Mouse (Mus musculus): ENCODE data around the gene Gm28230.

Gene Gm28230

DNA sequence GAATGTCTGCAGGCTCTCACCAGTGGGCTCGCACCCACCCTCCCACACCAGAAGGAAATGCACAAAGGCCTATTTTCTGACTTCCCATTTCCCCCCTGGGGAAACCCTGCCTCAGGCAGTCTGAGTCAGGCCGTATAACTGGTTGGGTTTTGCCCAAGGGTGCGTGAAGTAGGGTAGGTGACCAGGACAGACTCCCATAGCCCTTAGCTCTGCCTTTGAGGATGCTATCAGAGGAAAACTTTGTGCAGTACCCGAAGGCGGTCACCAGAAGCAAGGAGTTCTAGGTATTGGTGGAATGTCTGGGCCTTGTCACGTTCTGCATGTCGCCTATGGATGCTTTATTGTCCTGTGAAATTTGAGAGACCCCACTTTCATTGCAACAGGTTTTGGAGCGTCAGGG is 3.6 kb upstream of the Gm28230 start:
- no peak for DNase-seq (ENCODE audit: low read depth, low spot score)

DNA sequence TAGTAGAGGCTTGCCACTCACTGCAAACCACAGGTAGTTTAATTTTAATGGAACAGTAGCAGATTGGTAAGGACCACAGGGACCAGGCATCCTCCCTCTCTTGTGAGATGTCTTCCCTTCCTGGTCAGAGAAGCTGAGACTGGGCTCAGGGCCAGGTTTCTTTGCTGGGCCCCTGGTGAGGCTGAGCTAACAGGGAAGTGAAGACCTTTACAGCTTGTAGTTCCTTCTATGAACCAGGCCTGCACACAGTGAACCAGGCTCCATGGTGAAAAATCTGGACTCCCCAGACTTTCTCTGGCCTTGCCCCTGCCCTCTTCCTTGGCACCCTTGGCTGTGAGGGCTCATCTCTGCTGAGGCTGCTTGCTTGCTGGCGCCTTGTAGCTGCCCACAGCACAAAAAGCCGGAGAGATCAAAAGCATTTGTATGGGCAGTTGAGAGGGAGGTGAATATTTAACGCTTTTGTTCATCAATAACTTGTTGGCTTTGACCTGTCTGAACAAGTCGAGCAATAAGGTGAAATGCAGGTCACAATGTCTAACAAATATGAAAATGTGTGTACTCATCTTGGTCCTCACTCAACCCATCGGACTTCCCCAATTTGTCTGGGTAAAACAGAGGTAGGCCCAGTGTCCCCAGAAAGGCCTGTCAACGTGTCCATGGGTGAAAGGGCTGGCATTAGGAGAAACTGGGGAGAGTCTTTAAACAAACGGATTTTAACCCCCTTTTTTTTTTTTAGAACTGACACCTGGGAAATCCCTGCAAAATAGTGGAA is 2.1 kb upstream of the Gm28230 start:
- no peak for DNase-seq (ENCODE audit: low read depth, low spot score)

DNA sequence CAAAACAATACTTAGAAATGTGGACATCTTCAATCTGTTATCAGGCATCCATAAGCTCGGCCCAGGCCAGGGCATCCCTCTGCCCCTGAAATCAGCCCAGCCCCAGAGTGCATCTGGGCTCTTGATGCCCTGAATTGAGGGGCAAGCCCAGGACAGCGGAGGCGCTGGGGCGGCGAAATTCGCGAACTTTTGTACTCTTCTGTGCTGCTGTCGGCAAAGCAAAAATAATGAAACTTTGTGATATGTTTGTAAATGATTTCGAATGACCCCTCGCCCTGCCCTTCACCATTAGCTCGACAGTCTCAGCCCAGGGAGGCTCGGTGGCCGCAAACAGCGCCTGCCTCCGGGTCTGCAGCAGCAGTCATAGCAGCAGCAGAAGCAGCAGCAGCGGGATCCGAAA is 1.4 kb upstream of the Gm28230 start:
- DNase-seq (ENCODE audit: low read depth, low spot score): no peak

DNA sequence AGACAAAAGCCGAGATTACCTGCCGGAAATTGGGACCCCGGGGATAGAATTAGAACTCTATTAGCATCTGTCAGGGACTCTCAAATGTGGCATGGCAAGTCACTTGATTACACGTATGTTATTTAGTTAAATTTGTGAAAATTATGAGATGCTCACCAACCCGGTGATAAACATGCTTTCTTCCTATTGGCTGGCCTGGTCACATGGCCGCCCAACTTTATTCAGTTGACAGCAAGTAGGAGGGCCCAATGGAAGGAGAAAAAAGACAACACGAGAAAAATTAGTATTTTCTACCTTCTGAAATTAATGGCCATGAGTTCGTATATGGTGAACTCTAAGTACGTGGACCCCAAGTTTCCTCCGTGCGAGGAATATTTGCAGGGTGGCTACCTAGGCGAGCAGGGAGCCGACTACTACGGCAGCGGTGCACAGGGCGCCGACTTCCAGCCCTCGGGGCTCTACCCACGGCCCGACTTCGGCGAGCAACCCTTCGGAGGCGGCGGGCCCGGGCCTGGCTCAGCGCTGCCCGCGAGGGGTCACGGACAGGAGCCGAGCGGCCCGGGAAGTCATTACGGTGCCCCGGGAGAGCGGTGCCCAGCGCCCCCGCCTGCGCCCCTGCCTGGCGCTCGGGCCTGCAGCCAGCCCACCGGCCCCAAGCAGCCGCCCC is 578 bp downstream of the Gm28230 start:
- no peak for DNase-seq (ENCODE audit: low read depth, low spot score)

DNA sequence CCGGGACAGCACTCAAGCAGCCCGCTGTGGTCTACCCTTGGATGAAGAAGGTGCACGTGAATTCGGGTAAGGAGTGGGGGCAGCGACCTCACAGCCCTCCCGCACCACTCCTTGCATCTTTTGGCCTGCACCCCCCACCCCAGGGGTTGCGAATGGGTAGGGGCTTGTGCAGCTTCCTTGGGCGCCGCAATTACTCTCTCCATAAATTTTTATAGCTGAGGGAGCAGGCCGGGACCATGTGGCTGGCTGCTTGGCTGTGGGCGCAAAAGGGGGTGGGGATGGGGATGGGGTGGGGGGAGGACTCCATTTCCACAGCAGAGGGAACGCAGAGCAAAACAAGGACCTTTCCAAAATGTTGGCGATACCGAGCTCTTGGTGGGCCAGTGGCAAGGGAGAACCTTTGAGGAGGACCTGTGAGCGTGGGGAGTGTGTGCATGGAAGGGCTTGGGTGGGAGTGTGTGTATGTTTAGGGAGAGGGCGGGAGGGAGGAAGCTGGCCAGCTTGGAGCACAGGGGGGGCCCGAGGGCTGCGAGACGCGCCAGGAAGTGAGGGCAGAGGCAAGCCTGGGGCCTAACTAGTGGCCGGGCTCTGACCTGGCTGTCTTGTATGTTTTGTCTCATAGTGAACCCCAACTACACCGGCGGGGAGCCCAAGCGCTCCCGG is 1.2 kb downstream of the Gm28230 start:
- no peak for DNase-seq (ENCODE audit: low read depth, low spot score)

DNA sequence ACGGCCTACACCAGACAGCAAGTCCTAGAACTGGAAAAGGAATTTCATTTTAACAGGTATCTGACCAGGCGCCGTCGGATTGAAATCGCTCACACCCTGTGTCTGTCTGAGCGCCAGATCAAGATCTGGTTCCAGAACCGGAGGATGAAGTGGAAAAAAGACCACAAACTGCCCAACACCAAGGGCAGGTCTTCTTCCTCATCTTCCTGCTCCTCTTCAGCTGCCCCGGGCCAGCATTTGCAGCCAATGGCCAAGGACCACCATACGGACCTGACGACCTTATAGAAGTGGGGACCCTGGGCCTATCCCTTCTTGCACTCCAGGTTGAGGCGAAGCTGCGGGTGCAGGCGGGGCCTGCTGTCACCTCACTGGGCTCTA is 1.8 kb downstream of the Gm28230 start:
- DNase-seq (ENCODE audit: low read depth, low spot score): no peak

DNA sequence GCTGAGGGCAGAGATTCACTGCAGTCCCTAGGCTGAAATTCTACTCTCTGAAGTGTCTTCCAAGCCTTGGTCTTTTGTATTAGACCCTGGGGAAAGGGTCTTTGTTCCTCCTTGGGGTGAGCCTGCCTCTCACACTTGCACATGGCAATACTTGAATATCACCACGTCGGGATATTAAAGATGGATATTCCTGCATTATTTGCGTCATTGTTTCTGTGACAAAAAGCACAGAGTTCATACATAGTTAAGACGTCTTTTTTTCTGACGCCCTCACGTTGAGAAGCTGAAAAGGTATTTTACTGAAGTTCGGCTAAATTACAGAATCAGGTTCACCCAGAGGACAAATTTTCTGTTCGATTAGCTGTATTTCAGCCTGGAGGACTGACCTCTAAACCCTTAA is 3.8 kb downstream of the Gm28230 start:
- no peak for DNase-seq (ENCODE audit: low read depth, low spot score)

DNA sequence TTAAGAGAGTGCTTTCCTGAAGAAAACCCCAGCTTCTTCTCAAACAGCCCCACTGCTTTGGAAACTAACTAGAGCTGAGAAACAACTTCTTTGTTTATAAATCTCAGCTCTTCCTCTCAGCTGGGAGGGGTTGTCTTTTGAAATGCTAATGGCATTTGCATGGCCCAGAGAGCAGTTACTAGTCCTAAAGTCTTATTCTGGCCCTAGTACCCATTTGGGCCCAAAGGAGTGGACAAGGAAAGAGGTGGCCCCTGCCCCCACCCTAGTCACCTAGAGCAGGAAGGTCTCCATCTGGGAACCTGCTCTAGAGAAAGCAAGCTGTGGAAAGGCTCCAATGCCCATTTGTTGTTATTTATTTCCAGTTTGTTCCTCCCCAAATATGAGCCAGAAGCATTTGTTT is 4.5 kb downstream of the Gm28230 start:
- DNase-seq (ENCODE audit: low read depth, low spot score): no peak

DNA sequence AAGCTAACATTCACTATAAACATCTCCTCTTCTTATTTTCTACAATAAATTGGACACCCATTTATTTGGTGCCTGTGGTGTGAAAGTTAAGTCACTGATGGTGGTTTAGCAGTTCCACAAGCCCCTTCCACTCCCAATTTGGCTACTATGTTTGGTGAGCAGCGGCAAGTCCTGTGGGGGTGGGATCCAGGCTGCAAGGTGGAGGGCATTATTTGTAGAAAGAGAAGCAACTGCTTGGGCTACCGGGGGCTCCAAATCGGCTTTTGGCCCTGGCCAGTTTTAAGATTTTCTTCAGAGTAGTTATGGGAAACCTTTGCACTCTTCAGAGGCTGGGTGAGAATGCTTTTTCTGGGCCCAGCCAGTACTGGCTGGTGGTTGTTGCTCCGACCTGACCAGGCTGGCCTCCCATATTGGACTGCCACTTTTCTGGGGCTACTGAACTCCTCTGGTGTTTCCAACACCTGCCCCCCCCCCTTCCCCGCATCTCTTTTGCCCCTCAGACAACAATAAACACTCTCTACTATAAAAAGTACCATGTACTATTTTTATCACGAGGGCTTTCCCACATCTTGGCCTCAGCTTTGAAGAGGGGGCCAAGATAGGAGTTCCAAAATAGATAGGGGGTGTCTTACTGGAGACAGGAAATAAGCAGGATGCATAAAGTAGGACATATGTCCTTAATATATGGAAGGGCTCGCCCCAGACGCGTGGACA is 5.4 kb downstream of the Gm28230 start:
- no peak for DNase-seq (ENCODE audit: low read depth, low spot score)

DNA sequence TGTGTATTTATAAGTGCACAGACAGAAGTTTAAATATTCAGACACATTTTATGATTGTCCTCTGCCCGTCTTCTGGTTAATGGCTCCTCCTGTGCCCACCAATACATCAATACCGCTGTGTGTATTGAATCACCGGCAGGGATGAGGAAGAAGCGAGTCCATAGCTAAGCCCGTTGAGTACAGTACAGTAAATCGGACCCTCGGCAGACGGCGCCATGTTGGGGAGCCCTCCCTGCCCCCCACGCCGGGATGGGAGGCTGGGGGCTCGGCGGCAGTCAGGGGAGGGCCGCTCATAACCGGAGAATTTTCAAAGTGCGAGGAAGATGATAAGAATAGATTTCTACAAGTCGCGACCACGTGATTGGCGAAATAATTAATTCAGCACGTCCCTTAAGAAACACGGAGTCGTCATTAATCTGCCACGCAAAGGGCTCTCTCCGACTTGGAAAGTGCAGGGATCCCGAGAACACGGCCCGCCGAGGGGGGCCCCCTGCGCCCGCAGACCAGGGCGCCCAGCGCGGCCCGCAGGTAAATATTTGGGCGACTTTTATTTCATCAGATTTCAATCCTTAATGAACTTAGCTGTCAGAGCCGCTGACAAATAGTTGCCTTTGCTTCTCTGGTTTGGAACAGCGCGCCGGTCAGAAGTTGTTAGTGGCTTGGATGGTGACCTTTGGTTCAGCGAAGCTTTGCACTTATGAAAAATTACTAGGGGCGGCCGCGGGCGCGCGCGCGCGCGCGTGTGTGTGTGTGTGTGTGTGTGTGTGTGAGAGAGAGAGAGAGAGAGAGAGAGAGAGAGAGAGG is 6.2 kb downstream of the Gm28230 start:
- no peak for DNase-seq (ENCODE audit: low read depth, low spot score)

DNA sequence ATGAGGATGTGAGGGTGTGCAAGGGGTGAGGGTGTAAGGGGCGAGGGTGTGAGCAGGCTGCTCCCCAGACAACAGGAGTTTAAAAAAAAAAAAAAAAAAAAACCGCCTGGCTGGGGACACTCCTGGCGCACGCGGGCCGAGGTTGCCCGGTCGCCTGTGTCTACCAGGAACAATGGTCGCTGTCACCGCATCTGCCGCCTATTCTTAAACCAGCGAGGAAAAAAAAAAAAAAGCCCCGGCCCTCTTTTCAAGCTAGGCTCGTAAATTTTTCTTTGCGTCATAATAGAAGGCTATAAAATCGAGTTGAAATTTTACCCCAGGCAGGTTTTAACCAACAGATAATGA is 6.8 kb downstream of the Gm28230 start:
- DNase-seq (ENCODE audit: low read depth, low spot score): no peak

DNA sequence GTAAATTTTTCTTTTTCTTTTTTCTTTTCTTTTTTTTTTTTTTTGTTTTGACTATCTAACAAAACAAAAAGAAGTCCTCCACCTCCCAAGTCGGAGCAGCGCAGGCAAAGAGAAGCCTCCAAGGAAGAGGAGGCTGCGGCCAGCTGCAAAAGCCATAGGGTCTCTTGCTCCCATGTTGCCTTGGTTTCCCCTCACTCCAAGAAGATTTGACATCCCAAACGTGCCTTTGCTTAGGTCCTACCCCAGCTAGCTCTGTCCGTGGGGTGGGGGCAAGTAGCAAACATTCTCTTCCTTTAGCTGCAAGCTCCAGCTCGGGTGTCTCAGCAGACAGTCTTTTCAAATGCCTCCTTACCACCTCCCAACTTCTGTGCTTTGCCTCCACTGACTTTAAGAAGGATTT is 7.2 kb downstream of the Gm28230 start:
- DNase-seq (ENCODE audit: low read depth, low spot score): no peak

DNA sequence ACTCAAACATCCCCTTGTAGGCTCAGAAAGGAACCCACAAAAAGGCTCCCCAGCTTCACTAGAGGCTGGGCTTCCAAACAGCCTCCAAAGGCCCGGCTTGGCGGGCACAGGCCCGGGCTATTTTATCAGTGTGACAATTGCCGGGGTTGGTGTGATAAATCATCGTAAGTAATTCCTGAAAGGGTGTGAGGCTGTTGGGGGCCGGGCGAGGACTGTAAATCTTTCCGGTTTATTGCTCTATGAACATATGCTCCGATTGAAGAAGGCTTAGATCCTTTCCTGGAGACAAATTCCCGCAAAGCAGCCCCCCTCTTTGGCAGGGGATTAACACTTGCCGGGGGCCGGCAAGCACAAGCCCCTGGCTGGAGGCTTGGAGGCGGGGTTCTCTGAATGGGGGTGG is 7.9 kb downstream of the Gm28230 start:
- no peak for DNase-seq (ENCODE audit: low read depth, low spot score)

DNA sequence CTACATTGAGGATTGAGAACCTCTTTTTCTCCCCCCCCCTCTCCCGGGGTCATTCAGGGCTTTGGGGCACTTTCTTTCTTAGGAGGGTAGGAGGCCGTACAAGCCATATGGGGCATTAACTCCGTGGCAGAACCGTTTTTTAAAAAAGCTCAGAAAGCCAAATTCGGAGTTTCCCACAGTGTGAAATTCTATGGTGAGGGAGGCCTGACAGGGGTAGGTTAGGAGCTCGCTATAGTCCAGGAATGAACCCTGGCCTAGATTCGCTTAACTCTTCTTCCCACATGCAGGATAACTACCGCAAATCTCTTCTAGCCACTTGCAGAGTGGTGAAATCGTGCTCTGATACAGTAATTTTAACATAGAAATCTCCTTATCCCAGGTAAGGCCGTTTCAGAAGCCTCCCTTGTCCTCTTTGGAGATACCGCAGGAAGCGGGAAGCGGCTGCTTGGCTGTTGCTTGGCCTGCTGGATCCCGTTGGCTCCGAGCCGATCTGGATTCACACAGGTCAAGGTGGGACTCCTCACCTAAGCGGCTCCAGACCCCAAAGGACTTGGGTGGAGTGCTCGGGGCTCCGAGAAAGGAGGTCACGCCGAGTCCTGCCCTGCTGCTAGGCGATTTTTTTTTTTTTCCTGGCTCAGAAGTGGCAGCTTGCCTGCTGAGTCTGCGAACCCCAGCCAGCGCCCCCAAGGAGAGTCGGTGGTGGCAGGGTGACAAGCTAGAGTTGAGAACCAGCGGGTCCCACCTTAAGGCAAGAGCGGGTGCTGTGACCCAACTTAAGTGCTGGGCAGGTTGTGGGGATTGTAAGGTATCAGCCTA is 8.7 kb downstream of the Gm28230 start:
- no peak for DNase-seq (ENCODE audit: low read depth, low spot score)

DNA sequence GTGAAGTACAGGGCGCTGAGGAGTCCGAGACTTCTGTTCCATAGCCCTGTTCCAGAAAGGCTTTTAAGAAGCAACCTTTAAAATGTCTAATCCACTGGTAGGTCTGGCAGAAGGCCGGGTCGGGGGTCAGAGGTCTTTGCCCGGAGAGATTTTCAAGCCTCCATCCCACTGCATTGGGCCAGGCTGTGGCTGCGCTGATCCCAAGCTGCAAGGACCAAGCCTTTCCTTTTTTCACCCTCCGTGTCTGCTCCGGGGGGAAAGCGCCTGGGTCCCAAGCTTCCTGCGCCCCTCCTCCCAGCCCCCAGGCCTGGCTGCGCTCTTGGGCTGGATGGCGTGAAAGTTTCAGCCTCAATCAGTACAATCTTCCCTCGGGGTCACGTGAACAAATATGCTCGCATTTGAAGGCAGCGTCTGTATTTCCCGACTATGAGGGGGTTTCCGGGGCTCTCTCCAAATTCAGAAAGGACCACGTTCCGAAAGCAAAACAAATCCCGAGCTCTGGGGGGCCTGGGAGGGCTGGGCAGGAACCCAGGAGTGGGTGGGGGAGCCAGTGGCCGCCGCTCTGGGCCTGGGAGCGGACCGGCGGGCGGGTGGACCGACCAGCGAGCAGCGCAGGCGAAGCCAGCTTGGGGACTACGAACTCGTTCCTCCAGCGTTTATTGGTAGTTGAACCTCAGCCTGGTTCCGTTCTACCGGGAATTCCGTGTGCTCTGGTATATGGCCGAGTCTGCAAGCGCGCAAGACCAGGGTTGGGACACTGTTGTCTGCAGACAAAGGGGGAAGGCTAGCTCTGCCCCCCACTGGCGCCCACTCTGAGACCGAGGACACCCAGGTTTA is 9.5 kb downstream of the Gm28230 start:
- DNase-seq (ENCODE audit: low read depth, low spot score): no peak

DNA sequence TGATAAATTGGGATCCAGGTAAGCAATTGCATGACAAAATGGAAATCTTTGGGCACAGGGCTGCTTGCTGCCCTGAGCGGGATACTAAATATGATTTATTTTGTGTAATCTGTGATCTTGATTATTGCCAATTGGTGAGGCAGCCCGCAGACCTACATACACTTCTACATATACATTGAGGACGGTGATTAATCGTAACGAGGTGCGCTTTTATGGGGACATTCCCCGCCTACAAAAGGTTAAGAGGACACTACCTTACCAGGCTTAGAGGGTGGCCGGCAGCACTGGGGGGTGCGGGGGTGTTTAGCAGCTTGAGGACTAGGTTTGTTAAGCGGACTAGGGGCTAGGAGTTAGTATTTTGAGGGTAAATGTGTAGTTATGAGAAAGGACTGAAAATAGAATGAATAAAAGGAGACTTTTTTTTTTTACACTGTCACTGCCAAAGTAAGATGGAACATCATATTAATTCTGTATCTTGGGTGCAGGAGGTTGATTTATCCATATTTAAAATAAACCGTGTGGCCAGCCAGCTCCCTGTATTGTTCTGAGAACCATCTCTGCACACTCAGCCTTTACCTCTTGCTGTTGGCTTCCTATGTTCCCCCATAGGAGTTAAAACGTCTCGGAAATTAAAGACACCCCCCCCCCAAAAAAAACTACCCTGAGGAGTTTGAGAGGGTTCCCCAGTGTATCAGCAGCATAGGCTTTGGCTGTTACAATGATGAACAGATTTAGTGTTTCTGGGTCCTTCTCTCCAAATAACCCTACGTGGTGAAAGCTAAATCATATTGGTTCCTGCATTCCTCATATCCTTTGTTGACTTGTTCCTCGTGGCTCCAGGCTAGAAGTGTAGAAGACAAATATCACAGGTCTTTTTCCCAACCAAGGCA is 10.4 kb downstream of the Gm28230 start:
- no peak for DNase-seq (ENCODE audit: low read depth, low spot score)

DNA sequence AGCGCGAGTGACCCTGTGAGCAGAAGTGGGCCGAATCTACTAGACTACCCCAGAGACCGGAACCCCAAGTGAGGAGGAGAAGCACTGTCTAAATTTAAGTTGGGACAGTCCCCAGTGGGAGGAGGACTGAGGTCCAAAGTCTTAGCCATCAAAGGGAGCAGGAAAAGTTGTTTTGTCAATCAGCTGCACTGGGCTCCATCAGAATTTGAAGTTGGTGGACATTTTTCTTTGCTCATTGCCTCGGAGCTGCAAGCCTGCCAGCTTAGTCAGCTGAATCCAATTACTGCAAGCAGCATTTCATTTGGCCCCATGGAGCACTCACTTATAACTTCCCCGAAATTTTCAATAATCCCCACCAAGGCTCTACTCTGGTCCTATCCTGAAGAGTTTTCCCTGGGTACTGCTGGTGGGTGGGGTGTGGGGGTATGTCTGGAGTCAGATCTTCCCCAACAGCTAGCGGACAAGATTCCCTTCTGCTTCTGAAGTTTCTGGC is 11.1 kb downstream of the Gm28230 start:
- no peak for DNase-seq (ENCODE audit: low read depth, low spot score)

DNA sequence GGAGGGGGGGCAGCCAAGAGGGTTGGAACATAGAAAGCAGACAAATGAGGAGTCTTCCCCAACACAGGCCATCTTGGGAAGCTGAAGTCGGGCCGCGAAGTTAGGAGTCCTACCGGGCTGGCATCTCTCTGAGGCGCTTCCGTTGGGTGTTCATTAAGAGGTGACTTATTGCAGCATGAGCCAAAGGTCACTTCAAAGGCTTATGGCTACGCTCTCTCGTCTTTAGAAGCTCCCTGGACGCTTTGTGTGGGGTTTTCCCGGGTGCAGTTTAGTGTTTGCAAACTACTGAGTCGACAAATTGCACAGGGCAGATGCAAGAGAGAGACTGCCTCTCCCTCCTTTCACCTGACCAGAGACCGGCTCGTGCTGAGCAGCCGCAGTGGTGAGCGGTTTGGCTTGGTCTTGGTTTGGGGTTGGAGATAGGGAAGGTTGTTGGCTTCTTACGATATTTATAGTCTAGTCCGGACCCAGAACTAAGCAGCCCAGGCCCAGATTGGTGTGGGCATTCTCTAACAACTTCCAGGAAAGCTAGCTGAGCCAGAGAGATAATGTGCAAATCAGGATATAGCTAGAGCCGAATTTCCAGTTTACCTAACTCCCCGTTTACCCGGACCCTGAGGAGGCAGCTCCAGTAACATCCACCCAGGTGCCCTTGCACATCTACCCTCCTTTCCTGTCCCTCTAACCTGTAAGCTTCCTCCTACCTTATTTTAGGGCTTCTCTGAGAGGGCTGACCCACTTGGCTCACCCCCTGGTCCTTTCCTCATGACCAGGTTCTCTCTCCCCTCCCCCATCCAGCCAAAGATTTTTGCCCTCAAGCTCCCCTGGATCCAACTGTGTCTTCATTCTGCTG is 12.3 kb downstream of the Gm28230 start:
- no peak for DNase-seq (ENCODE audit: low read depth, low spot score)
